Mouse (Mus musculus) intestine, embryonic 16.5 days (tissue): ENCODE measurements around the gene Pdzk1ip1. TPM values are rescaled to one million over a fixed set of nuclear protein-coding genes. Genes with fewer than 3 reads are reported as not detected.

ENCODE experiments used
- ATAC-seq: fragments of 200-750 bp; cut with Nextera tagmentation; 2 replicates; pipeline ENCODE4 v1.8.0; 2017; ENCODE audit warnings: moderate TSS enrichment, moderate library complexity
- H3K27ac ChIP-seq: fragments of 300-500 bp; sonication (generic); 2 replicates; pipeline ENCODE4 v1.5.1; 2014; ENCODE audit warnings: mild to moderate bottlenecking, low read length
- H3K27me3 ChIP-seq: fragments of 300-500 bp; sonication (generic); replicated peaks from 2 replicates; pipeline ENCODE4 v1.6.1; 2014; ENCODE audit warnings: low read length, control low read depth, mixed read lengths; ENCODE audit not compliant: control insufficient read depth, insufficient read depth
- H3K36me3 ChIP-seq: fragments of 300-500 bp; sonication (generic); 2 replicates; pipeline ENCODE4 v1.6.1; 2014; ENCODE audit warnings: low read length, control low read depth; ENCODE audit not compliant: control insufficient read depth, insufficient read depth
- H3K4me1 ChIP-seq: fragments of 300-500 bp; sonication (generic); 2 replicates; pipeline ENCODE4 v1.6.1; 2014; ENCODE audit warnings: low read length, control low read depth, mixed read lengths; ENCODE audit not compliant: control insufficient read depth, insufficient read depth
- H3K4me2 ChIP-seq: fragments of 300-500 bp; sonication (generic); 2 replicates; pipeline ENCODE4 v1.6.1; 2014; ENCODE audit warnings: low read depth, low read length, control low read depth
- H3K4me3 ChIP-seq: fragments of 300-500 bp; sonication (generic); 2 replicates; pipeline ENCODE4 v1.5.1; 2014; ENCODE audit warnings: mild to moderate bottlenecking, low read length
- H3K9ac ChIP-seq: fragments of 300-500 bp; sonication (generic); 2 replicates; pipeline ENCODE4 v1.6.1; 2014; ENCODE audit warnings: low read depth, low read length
- H3K9me3 ChIP-seq: fragments of 300-500 bp; sonication (generic); 2 replicates; pipeline ENCODE4 v1.6.1; 2016; ENCODE audit warnings: low read length, control low read depth; ENCODE audit not compliant: control insufficient read depth
- WGBS: fragments of 180-500 bp; shearing (Covaris S2); extraction: QIAGEN DNeasy Blood & Tissue Kit; methylation state at CpG from one replicate; pipeline ENCODE4 v1.1.7; 2014; 5-methylcytosine and 5-hydroxymethylcytosine counted together
- polyA plus RNA-seq: library from polyadenylated mRNA; unstranded; fragments of >200 nt; fragmentation: Nextera tagmentation; extraction: Ambion mirVana; gene quantifications from 2 replicates; pipeline ENCODE4 v1.2.1, GENCODE M21; 2015

The Pdzk1ip1 gene
- polyA plus RNA-seq, 1 experiment from 2014 or later = 256 TPM

DNA sequence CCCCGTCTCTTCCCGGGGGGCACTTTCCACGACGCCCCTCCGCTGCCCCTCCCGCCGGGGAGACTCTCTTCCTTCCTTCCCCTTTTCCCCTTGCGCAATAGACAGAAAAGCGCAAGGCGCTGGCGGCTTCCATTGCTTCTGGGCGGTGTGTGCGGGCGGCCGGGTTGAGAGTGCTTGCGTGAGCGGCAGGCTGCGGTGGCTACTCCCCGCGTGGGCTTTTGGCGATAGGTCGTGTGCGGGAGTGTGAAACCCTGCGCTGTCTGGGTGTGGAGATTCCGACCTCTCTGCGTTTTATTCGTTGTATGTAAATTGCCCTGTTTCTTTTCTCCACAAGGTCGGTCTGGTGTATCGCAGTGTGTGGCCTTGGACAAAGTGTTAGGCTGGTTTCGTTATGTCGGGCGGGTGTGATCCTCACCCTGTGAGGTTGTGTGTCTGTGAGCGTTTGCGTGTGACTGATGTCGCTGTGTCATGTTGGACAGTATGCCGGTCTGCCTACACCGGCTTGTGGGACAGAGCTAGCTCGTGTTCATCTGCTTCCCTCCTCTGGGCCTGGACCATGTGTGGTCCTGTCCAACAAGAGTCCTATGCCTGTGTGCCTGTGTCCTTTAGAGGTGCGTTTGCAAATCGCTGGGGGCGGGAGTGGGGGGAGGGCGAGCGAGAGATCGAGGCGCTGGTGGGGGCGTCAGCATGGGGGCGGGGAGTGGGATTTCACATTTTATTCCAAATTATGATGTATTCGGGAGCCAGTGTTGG, 31.4 kb upstream of the Pdzk1ip1 start:
- H3K36me3 ChIP-seq = no peaks in the 10 kb centered on the region

DNA sequence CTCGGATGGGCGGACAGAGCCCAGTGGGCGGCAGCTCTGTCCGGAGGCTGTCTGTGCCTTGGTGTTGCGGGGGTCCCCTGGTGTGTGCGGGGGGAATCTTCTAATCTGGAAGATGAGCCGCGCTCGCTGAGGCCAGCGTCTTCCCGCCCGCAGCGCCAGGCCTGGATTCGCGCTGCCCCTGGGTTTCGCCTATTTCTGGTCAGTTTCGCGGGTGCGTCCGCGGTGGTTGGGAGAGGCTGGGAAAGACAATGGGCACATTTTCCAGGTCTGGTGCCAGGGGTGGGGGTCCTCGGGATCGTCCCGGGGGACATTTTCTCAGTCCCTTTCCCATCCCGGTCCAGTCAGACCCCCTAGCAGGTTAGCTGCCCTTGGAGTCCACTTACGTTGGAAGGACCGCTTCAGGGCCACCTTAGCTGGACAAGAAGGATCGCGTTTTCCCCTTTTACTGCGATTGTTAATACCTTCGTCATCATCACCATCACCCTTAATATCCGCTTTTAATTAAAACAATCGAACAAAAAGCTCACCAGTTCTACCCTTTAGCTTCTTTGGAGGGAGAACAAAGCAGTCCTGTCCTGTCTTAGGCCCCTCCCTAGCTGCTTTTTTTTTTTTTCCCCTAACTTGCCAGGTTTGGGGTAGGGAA, 30.7 kb upstream of the Pdzk1ip1 start:
- Histone ChIP-seq H3K4me2 (no peak overlapping the region), H3K36me3 (no peaks in the 10 kb centered on the region), H3K27ac (peak overlapping the region; percentile 11; the same call in 1 of the 2 replicates), H3K4me1 (peaks cover 15% of the 10 kb centered on the region), H3K4me3 (peak overlapping the region; percentile 39), H3K9ac (peak overlapping the region; percentile 46), H3K9me3 (no peaks in the 10 kb centered on the region), H3K27me3 (peaks cover 84% of the 10 kb centered on the region)
- WGBS = 2% methylated on average over 33 of the region's 33 CpGs
- ATAC-seq = no peak; the same call in 1 of the 2 replicates

More for the DNA sequence above, 31.4 kb upstream of the Pdzk1ip1 start:
- H3K27ac ChIP-seq = peak overlapping the region; percentile 24; the same call in 1 of the 2 replicates
- ATAC-seq = peak; percentile 58
- H3K4me1 ChIP-seq = peaks cover 14% of the 10 kb centered on the region
- H3K4me3 ChIP-seq = peak overlapping the region; percentile 39
- H3K27me3 ChIP-seq = peaks cover 85% of the 10 kb centered on the region
- WGBS = under 1% methylated on average over 48 of the region's 48 CpGs
- H3K9me3 ChIP-seq = no peaks in the 10 kb centered on the region
- peak overlapping the region; percentile 67 for H3K4me2 ChIP-seq
- H3K9ac ChIP-seq = peak overlapping the region; percentile 54

DNA sequence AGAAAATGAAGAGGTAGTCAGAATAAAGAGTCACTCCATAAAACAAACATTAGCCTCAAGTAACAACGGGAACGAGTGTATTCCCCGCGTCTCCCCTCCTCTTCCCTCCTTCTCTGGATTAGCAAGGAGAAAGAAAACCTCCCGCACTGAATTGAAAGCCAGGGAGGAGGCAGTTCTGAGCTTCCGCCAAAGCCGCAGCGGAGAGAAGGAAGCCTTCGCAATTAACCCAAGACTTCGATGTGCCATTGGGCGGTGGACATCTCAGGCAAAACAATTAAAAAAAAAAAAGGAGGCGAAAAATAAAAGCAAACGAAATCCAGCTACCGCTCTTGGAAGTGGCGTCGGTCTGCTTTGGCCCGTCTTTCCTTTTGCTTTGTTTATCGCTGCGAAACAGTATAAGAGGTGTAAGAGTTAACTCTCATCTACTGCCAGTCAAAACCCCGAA, 30.2 kb upstream of the Pdzk1ip1 start:
- peak overlapping the region; percentile 39 for H3K4me3 ChIP-seq
- H3K27me3 ChIP-seq = peaks cover 85% of the 10 kb centered on the region
- ATAC-seq = no peak
- 1% methylated on average over 20 of the region's 20 CpGs for WGBS
- no peaks in the 10 kb centered on the region for H3K9me3 ChIP-seq
- H3K36me3 ChIP-seq = no peaks in the 10 kb centered on the region
- peaks cover 19% of the 10 kb centered on the region for H3K4me1 ChIP-seq
- no peak overlapping the region for H3K4me2 ChIP-seq
- H3K27ac ChIP-seq = no peak overlapping the region
- no peak overlapping the region for H3K9ac ChIP-seq

- H3K4me1 ChIP-seq = peaks cover 21% of the 10 kb centered on the region
- no peak for ATAC-seq
- H3K9me3 ChIP-seq = no peaks in the 10 kb centered on the region
- 3% methylated on average over 23 of the region's 23 CpGs for WGBS
- H3K27ac ChIP-seq = no peak overlapping the region
- no peaks in the 10 kb centered on the region for H3K36me3 ChIP-seq
- peak overlapping the region; percentile 43; the same call in 1 of the 2 replicates for H3K9ac ChIP-seq
- 0 out of 2 replicates have a peak overlapping the region, but pooled peaks have one; percentile 17 for H3K4me2 ChIP-seq
- peak overlapping the region; percentile 39 for H3K4me3 ChIP-seq
- peaks cover 88% of the 10 kb centered on the region for H3K27me3 ChIP-seq
Observed at GRCm38 (mm10) chr4:115058871-115059590, 29.5 kb upstream of the Pdzk1ip1 start.

DNA sequence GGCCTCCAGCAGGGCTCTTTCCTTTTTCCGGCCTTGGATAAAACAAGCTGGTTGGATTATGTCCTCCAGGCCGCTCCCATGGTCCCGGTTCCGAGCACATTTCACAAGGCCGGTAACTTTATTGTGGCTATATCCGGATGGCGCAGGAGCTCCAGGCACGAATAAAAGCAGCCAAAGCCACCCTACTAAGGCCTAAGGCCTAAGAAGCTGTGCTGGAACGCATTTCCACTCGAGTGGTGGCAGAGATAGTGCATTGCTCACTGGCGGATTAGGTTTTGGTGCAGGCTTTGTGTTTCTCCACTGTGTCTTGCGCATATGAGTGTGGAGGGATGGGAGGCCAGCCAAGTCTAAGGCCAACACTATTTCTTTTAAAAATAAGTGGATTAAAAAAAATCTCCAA, 28.6 kb upstream of the Pdzk1ip1 start:
- no peak overlapping the region for H3K9ac ChIP-seq
- no peaks in the 10 kb centered on the region for H3K9me3 ChIP-seq
- no peaks in the 10 kb centered on the region for H3K36me3 ChIP-seq
- H3K27me3 ChIP-seq = peaks cover 89% of the 10 kb centered on the region
- peaks cover 21% of the 10 kb centered on the region for H3K4me1 ChIP-seq
- no peak overlapping the region for H3K27ac ChIP-seq
- peak overlapping the region; percentile 3; the same call in 1 of the 2 replicates for H3K4me3 ChIP-seq
- H3K4me2 ChIP-seq = no peak overlapping the region
- ATAC-seq = no peak
- 20% methylated on average over 12 of the region's 12 CpGs for WGBS

DNA sequence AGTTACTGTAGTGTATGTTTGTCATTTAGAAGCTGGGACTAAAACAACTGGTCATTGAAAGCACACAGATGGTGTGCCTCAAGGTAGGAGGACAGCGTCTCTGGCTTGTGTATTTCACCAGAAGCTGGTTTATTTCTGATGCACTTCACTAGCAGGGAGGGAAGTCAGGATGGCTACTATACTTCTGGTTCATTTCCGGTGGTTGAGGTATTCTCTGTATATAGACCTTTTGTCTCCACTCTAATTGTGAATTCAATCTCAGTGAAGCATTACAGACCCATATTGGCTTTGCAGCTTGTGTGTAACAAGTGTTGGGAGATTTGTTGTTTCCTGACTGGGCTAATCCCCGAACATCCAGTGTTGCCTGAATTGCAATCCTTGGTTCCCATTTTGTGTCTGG, 27.8 kb upstream of the Pdzk1ip1 start:
- no peak for ATAC-seq
- H3K27ac ChIP-seq = no peak overlapping the region
- H3K36me3 ChIP-seq = no peaks in the 10 kb centered on the region
- no peaks in the 10 kb centered on the region for H3K9me3 ChIP-seq
- H3K4me3 ChIP-seq = no peak overlapping the region
- H3K9ac ChIP-seq = no peak overlapping the region
- 16% methylated on average over 3 of the region's 3 CpGs for WGBS
- H3K4me2 ChIP-seq = no peak overlapping the region
- H3K27me3 ChIP-seq = peaks cover 88% of the 10 kb centered on the region
- H3K4me1 ChIP-seq = peaks cover 21% of the 10 kb centered on the region

DNA sequence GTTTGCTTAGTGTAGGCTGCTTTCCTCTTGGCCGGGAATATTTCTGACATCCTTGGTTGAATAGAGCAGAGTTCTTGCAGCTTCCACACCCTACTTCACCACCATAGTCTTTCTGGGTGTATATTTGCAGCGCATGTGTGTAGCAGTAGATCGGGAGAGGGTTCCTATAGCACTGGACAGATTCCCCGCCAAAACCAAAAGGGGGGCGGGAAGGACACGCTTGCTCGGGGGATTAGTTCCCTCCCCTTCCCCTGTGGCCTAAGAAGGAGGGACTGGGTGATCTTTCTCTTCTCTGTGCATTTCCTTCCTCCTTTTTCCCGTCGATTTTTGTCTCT, 26.0 kb upstream of the Pdzk1ip1 start:
- ATAC-seq = no peak
- no peaks in the 10 kb centered on the region for H3K36me3 ChIP-seq
- peaks cover 9% of the 10 kb centered on the region for H3K4me1 ChIP-seq
- H3K4me3 ChIP-seq = peak overlapping the region; percentile 55
- peak overlapping the region; percentile 99 for H3K4me2 ChIP-seq
- WGBS = 3% methylated on average over 9 of the region's 9 CpGs
- no peak overlapping the region for H3K27ac ChIP-seq
- H3K9ac ChIP-seq = no peak overlapping the region
- no peaks in the 10 kb centered on the region for H3K9me3 ChIP-seq
- H3K27me3 ChIP-seq = peaks cover 84% of the 10 kb centered on the region

- 1% methylated on average over 43 of the region's 58 CpGs for WGBS
- ATAC-seq = peak; percentile 80
- Histone ChIP-seq H3K36me3 (no peaks in the 10 kb centered on the region), H3K4me3 (peak overlapping the region; percentile 55), H3K4me2 (peak overlapping the region; percentile 99), H3K27ac (no peak overlapping the region), H3K9me3 (no peaks in the 10 kb centered on the region), H3K4me1 (peaks cover 7% of the 10 kb centered on the region), H3K9ac (peak overlapping the region; percentile 50), H3K27me3 (peaks cover 79% of the 10 kb centered on the region)
Observed at GRCm38 (mm10) chr4:115062875-115063517, 25.5 kb upstream of the Pdzk1ip1 start.
